In genomic region chr16:64817094-64817765, GRCm38 (mm10) we compare ENCODE assay signal across 23 mouse cellular contexts.
"Had no signal": no experiment of that assay in that cellular context is flagged by ENCODE, and none has a peak within 500 bp of the region (broad histone marks: within the 10 kb centered on the region; RNA-seq: fewer than 3 reads in every experiment).

No protein-coding gene starts in this region.

- H3K9me3 ChIP-seq: intestine, embryonic 15.5 days; limb, embryonic 10.5 days; limb, embryonic 13.5 days; lung, embryonic 15.5 days; midbrain, embryonic 12.5 days; midbrain, embryonic 15.5 days; neural tube, embryonic 12.5 days; neural tube, embryonic 15.5 days; stomach, embryonic 15.5 days had no signal

- H3K9ac ChIP-seq: intestine, embryonic 15.5 days; limb, embryonic 13.5 days; lung, embryonic 15.5 days; midbrain, embryonic 12.5 days; midbrain, embryonic 15.5 days; neural tube, embryonic 12.5 days; neural tube, embryonic 15.5 days; stomach, embryonic 15.5 days had no signal

- H3K4me3 ChIP-seq: intestine, embryonic 15.5 days; limb, embryonic 10.5 days; limb, embryonic 13.5 days; lung, embryonic 15.5 days; midbrain, embryonic 12.5 days; midbrain, embryonic 15.5 days; neural tube, embryonic 12.5 days; neural tube, embryonic 15.5 days; stomach, embryonic 15.5 days had no signal

- ATAC-seq: intestine, embryonic 15.5 days; midbrain, embryonic 15.5 days had no signal

- H3K4me1 ChIP-seq: intestine, embryonic 15.5 days; limb, embryonic 10.5 days; limb, embryonic 13.5 days; lung, embryonic 15.5 days; midbrain, embryonic 12.5 days; midbrain, embryonic 15.5 days; neural tube, embryonic 12.5 days; neural tube, embryonic 15.5 days; stomach, embryonic 15.5 days had no signal

- DNase-seq: kidney, adult 11 months; kidney, adult 8-10 months; kidney, postnatal 14 days; kidney, postnatal 4 days; layer of hippocampus, adult 9-11 months; lung, adult 18-20 months; lung, postnatal 10 days; lung, postnatal 36 days; right cerebral cortex, adult 18-20 months; right cerebral cortex, postnatal 14 days; right cerebral cortex, postnatal 4 days; spleen, adult 18-20 months; thymus, adult 18-20 months; thymus, postnatal 36 days had no signal

- H3K4me2 ChIP-seq: intestine, embryonic 15.5 days; limb, embryonic 13.5 days; lung, embryonic 15.5 days; midbrain, embryonic 12.5 days; midbrain, embryonic 15.5 days; neural tube, embryonic 12.5 days; neural tube, embryonic 15.5 days; stomach, embryonic 15.5 days had no signal

- H3K36me3 ChIP-seq: intestine, embryonic 15.5 days had no signal

- H3K27me3 ChIP-seq: intestine, embryonic 15.5 days; limb, embryonic 13.5 days; lung, embryonic 15.5 days; midbrain, embryonic 12.5 days; midbrain, embryonic 15.5 days; neural tube, embryonic 12.5 days; neural tube, embryonic 15.5 days; stomach, embryonic 15.5 days had no signal

- H3K27ac ChIP-seq: intestine, embryonic 15.5 days; limb, embryonic 10.5 days; limb, embryonic 13.5 days; lung, embryonic 15.5 days; midbrain, embryonic 12.5 days; midbrain, embryonic 15.5 days; neural tube, embryonic 12.5 days; neural tube, embryonic 15.5 days; stomach, embryonic 15.5 days had no signal
